Mouse (Mus musculus) kidney, embryonic 16.5 days (tissue): ENCODE measurements around the gene Ppp1r3d. TPM values are rescaled to one million over a fixed set of nuclear protein-coding genes. Genes with fewer than 3 reads are reported as not detected.

Experiments
- ATAC-seq: fragments of 200-750 bp; cut with Nextera tagmentation; 2 replicates; pipeline ENCODE4 v1.8.0; 2017; ENCODE audit warnings: moderate TSS enrichment; ENCODE audit not compliant: low FRiP score, low TSS enrichment
- H3K27ac ChIP-seq: fragments of 300-500 bp; sonication (generic); 2 replicates; pipeline ENCODE4 v1.5.1; 2014; ENCODE audit warnings: low read length
- H3K27me3 ChIP-seq: fragments of 300-500 bp; sonication (generic); 2 replicates; pipeline ENCODE4 v1.6.1; 2014; ENCODE audit warnings: low read length, control low read depth, mixed read lengths; ENCODE audit not compliant: insufficient read depth
- H3K36me3 ChIP-seq: fragments of 300-500 bp; sonication (generic); 2 replicates; pipeline ENCODE4 v1.6.1; 2014; ENCODE audit warnings: low read length, control low read depth, mixed read lengths; ENCODE audit not compliant: insufficient read depth
- H3K4me1 ChIP-seq: fragments of 300-500 bp; sonication (generic); 2 replicates; pipeline ENCODE4 v1.6.1; 2014; ENCODE audit warnings: low read length, control low read depth, mixed read lengths; ENCODE audit not compliant: insufficient read depth
- H3K4me2 ChIP-seq: fragments of 300-500 bp; sonication (generic); replicated peaks from 2 replicates; pipeline ENCODE4 v1.6.1; 2014; ENCODE audit warnings: low read depth, low read length
- H3K4me3 ChIP-seq: fragments of 300-500 bp; sonication (generic); 2 replicates; pipeline ENCODE4 v1.5.1; 2014; ENCODE audit warnings: mild to moderate bottlenecking, low read length
- H3K9ac ChIP-seq: fragments of 300-500 bp; sonication (generic); replicated peaks from 2 replicates; pipeline ENCODE4 v1.6.1; 2014; ENCODE audit warnings: low read length
- H3K9me3 ChIP-seq: fragments of 300-500 bp; sonication (generic); 2 replicates; pipeline ENCODE4 v1.6.1; 2016; ENCODE audit warnings: low read length, control low read depth
- WGBS: fragments of 180-500 bp; shearing (Covaris S2); extraction: QIAGEN DNeasy Blood & Tissue Kit; methylation state at CpG from one replicate; pipeline ENCODE4 v1.1.7; 2014; 5-methylcytosine and 5-hydroxymethylcytosine counted together
- polyA plus RNA-seq: library from polyadenylated mRNA; unstranded; fragments of >200 nt; fragmentation: Nextera tagmentation; extraction: Ambion mirVana; gene quantifications from 2 replicates; pipeline ENCODE4 v1.2.1, GENCODE M21; 2015

Ppp1r3d gene
- polyA plus RNA-seq, 1 experiment from 2014 or later, result 2.9 TPM

DNA sequence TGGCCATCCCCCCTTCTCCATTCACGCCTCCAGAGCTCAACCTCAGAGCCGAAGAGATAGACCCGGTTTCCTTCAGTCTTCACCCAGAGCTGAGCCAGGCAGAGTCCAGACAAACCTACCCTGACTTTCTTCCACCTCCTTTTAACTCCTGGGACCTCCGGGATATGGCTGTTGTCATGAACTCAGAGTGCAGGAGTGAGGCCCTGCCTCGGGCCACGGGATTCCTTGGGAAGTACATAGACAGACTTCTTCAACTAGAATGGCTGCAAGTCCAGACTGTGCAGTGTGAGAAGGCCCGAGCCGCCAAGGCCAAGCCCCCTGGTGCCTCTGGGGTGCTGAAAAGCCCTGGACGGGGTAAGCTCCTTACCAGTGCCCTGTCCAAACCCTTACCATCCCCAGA is 6.3 kb upstream of the Ppp1r3d start:
- Histone ChIP-seq H3K4me2 (no peak overlapping the region), H3K36me3 (peaks cover 5% of the 10 kb centered on the region; the same call in 1 of the 2 replicates), H3K27ac (no peak overlapping the region), H3K4me3 (no peak overlapping the region), H3K4me1 (peaks cover 10% of the 10 kb centered on the region; the same call in 1 of the 2 replicates), H3K9ac (no peak overlapping the region), H3K9me3 (no peaks in the 10 kb centered on the region), H3K27me3 (no peaks in the 10 kb centered on the region)
- ATAC-seq, result 0 out of 2 replicates have a peak, but pooled peaks have one; percentile 21
- 90% methylated on average over 9 of the region's 9 CpGs for WGBS

DNA sequence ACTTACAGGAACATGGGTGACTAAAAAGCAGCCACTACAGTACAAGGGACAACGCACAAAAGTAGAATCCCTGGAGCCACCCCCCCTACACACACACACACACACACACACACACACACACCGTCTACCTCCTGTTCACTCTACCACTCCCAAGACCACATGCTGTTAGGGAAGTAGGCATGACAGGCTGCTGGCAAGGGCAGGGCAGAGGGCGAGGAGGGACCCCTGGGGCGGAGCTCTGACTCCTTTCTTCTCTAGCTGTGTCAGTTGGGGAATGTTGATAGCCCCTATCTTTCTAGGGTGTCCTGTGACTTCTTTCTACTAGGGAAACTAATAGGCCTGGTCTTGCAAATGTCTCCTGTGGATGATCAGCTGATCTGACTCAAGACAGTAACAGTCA is 2.7 kb upstream of the Ppp1r3d start:
- no peak for ATAC-seq
- H3K4me3 ChIP-seq, result no peak overlapping the region
- peaks cover 5% of the 10 kb centered on the region; the same call in 1 of the 2 replicates for H3K36me3 ChIP-seq
- no peak overlapping the region for H3K9ac ChIP-seq
- 0 out of 2 replicates have a peak, but pooled peaks cover 3% of the 10 kb centered on the region for H3K27me3 ChIP-seq
- H3K9me3 ChIP-seq, result no peaks in the 10 kb centered on the region
- no peak overlapping the region for H3K4me2 ChIP-seq
- H3K4me1 ChIP-seq, result peaks cover 30% of the 10 kb centered on the region; the same call in 1 of the 2 replicates
- no peak overlapping the region for H3K27ac ChIP-seq
- WGBS, result 58% methylated on average over 4 of the region's 4 CpGs

DNA sequence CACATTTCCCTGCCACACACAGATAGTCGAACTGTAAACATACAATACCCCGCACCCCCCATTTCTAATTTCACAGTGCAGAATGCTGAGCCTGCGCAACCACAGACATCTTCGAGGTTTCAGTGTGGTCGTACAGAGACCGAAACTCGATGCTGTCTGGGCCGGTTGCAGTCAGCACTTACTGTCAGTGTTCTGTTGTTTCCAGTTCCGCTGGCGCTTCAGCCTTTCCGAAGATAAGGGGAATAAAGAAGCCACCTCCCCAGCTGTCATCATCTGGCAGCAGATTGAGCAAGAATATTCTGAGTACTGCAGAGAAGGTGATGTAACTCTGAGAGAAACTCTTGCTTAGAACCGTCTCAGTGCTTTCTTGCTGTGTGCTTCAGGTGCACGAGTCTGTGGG is 2.2 kb upstream of the Ppp1r3d start:
- Histone ChIP-seq H3K4me1 (peaks cover 26% of the 10 kb centered on the region; the same call in 1 of the 2 replicates), H3K27me3 (0 out of 2 replicates have a peak, but pooled peaks cover 3% of the 10 kb centered on the region), H3K4me2 (no peak overlapping the region), H3K27ac (no peak overlapping the region), H3K9ac (no peak overlapping the region), H3K9me3 (no peaks in the 10 kb centered on the region), H3K4me3 (no peak overlapping the region), H3K36me3 (peaks cover 5% of the 10 kb centered on the region; the same call in 1 of the 2 replicates)
- 62% methylated on average over 13 of the region's 13 CpGs for WGBS
- no peak for ATAC-seq

DNA sequence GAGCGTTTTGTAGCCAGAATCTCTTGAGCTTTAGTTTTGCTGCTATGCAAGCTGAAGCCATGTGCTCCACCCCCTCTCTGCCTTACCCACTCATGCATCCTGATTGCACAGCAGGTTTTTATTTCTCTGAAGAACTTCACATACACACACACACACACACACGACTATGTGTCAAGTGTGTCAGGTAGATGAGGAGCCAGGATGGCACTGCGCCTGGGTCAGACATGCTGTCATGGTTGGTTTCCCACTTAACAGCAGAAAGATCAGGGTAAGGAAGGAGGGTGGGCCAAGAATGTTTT is 827 bp upstream of the Ppp1r3d start:
- WGBS, result 19% methylated on average over 3 of the region's 3 CpGs
- peak overlapping the region; percentile 72; the same call in 1 of the 2 replicates for H3K9ac ChIP-seq
- no peaks in the 10 kb centered on the region for H3K9me3 ChIP-seq
- H3K27me3 ChIP-seq, result 0 out of 2 replicates have a peak, but pooled peaks cover 3% of the 10 kb centered on the region
- peak overlapping the region; percentile 58 for H3K4me3 ChIP-seq
- peak overlapping the region; percentile 93 for H3K4me2 ChIP-seq
- H3K27ac ChIP-seq, result peak overlapping the region; percentile 56; the same call in 1 of the 2 replicates
- peaks cover 5% of the 10 kb centered on the region; the same call in 1 of the 2 replicates for H3K36me3 ChIP-seq
- H3K4me1 ChIP-seq, result peaks cover 26% of the 10 kb centered on the region; the same call in 1 of the 2 replicates
- no peak; the same call in 1 of the 2 replicates for ATAC-seq

DNA sequence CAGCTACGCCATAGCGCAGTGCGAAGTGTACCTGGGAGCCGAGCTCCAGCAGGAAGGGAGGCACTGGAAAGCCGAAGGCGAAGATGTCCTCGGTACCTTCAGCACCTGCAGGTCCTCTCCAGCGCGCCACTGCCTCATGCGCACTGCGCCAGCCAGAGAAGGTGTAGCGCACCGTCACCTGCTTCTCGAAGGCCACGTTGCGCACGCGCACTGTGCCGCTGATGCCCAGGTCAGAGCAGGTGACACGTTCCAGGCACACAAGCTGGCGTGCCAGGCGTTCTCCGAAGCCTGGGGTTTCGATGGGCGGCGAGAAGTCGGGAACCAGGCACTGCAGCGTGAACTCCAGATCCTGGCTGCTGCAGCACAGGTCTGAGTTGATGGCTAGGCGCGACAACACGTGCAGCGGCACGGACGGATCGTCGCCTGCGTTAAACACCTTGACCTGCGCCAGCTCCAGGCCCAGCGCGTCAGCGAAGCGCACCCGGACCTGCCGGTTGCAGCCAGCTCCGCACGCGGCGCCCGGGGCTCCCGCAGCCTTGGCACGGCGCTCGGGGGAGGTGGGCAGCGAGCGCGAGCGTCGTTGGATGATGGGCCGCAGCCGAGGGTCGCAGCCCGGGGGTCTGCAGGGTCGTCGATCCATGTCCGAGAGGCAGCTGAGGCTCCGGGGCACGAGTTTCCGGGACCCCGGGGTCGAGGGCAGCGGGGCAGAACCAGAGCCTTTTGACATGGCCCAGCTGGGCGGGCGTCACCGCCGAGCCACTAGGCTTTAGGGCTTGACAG is 601 bp downstream of the Ppp1r3d start:
- Histone ChIP-seq H3K36me3 (peaks cover 5% of the 10 kb centered on the region; the same call in 1 of the 2 replicates), H3K9ac (peak overlapping the region; percentile 72), H3K4me2 (peak overlapping the region; percentile 93), H3K27ac (no peak overlapping the region), H3K9me3 (no peaks in the 10 kb centered on the region), H3K4me3 (peak overlapping the region; percentile 58), H3K27me3 (0 out of 2 replicates have a peak, but pooled peaks cover 3% of the 10 kb centered on the region), H3K4me1 (peaks cover 26% of the 10 kb centered on the region; the same call in 1 of the 2 replicates)
- ATAC-seq, result peak; percentile 29; the same call in 1 of the 2 replicates
- 16% methylated on average over 75 of the region's 75 CpGs for WGBS

DNA sequence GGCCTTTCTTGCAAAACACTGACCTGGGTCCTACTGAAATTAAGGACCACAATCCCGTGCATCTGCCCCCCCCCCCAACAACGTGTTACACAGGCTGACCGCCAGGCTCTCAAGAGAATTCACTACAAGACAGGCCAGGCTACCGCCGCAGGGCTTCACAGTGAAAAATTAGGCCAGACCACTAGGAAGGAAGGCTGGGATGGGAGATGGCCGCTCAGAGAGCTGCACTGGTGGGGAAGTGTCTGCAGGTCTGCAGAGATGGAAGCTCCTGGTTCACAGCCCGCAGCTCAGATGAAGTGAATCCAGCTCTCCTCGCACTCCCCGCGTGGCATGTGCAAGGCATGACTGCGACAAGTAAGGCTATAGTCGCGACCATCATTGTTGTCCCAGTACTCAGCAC is 1.2 kb downstream of the Ppp1r3d start:
- H3K4me2 ChIP-seq, result peak overlapping the region; percentile 93
- H3K4me1 ChIP-seq, result peaks cover 26% of the 10 kb centered on the region; the same call in 1 of the 2 replicates
- WGBS, result 61% methylated on average over 13 of the region's 13 CpGs
- H3K36me3 ChIP-seq, result peaks cover 4% of the 10 kb centered on the region; the same call in 1 of the 2 replicates
- peak overlapping the region; percentile 58 for H3K4me3 ChIP-seq
- H3K27ac ChIP-seq, result no peak overlapping the region
- H3K9ac ChIP-seq, result no peak overlapping the region
- H3K27me3 ChIP-seq, result 0 out of 2 replicates have a peak, but pooled peaks cover 3% of the 10 kb centered on the region
- no peaks in the 10 kb centered on the region for H3K9me3 ChIP-seq
- ATAC-seq, result no peak

DNA sequence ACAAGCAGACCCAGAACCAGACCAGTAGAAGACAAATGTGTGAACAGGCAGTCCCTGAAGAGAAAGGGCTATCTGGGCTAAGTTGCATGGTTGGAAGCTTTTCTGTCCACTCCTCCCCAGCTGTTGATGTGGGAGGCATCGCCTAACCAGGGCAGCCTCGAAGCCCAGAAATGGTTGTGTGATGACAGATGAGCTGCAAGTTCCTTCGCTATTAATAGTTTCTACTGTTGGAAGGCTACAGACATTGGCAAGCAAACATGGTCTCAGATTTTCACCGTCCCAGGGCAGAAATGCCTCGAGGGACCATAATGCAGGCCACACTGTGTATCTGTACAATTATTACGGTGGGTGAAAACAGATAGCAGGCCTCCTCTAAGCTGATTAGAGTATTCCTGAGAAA is 1.7 kb downstream of the Ppp1r3d start:
- no peak overlapping the region for H3K9ac ChIP-seq
- no peak overlapping the region for H3K4me2 ChIP-seq
- 45% methylated on average over 6 of the region's 6 CpGs for WGBS

DNA sequence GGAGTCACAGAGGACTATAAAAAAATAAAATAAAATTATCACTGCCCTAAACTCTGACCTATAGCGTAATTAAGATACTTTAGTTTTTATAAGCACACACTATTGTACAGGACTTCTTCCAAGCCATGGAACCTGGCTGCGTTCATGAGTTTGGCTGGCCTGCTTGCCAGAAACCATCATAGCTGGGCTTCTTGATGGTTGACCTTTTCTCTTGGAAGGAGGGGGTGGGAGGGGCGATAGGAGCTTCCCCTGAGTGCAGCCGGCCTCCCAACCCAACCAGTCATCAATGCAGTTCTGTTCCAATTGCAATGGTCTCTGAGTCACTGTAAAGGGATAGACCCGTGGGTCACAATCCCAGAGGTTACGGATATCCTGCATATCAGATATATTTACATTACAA is 4.0 kb downstream of the Ppp1r3d start:
- Histone ChIP-seq H3K4me1 (peaks cover 20% of the 10 kb centered on the region; the same call in 1 of the 2 replicates), H3K9ac (no peak overlapping the region), H3K9me3 (peaks cover 6% of the 10 kb centered on the region; the same call in 1 of the 2 replicates), H3K27ac (no peak overlapping the region), H3K4me2 (no peak overlapping the region), H3K36me3 (no peaks in the 10 kb centered on the region), H3K27me3 (0 out of 2 replicates have a peak, but pooled peaks cover 3% of the 10 kb centered on the region), H3K4me3 (no peak overlapping the region)
- 80% methylated on average over 6 of the region's 6 CpGs for WGBS
- no peak for ATAC-seq

More for the DNA sequence above, 1.7 kb downstream of the Ppp1r3d start:
- Histone ChIP-seq H3K9me3 (peaks cover 2% of the 10 kb centered on the region; the same call in 1 of the 2 replicates), H3K27ac (no peak overlapping the region), H3K27me3 (0 out of 2 replicates have a peak, but pooled peaks cover 3% of the 10 kb centered on the region), H3K4me3 (no peak overlapping the region), H3K36me3 (no peaks in the 10 kb centered on the region), H3K4me1 (peaks cover 26% of the 10 kb centered on the region; the same call in 1 of the 2 replicates)
- no peak for ATAC-seq

DNA sequence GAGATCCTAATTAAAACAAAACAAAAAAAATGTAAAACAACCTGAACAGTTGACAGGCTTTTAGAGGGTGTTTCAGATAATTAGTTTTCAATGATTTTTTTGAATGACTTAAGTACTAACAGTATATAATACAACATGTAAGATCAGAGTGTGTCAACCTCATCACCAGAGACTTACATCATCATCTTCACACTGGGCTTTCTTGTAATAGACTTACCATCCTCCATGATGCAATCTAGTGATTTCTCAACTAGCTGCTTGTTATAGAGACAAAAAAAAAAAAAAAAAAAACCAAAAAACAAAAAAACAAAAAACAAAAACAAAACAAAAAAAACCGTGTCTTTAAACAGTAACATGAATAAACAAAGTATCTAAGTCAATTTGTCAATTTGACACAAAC is 5.2 kb downstream of the Ppp1r3d start:
- 65% methylated on average over 1 of the region's 1 CpGs for WGBS
- no peaks in the 10 kb centered on the region for H3K36me3 ChIP-seq
- H3K9me3 ChIP-seq, result peaks cover 6% of the 10 kb centered on the region; the same call in 1 of the 2 replicates

More for the DNA sequence above, 5.2 kb downstream of the Ppp1r3d start:
- ATAC-seq, result no peak
- H3K27ac ChIP-seq, result no peak overlapping the region
- H3K9ac ChIP-seq, result no peak overlapping the region
- no peak overlapping the region for H3K4me2 ChIP-seq
- H3K4me1 ChIP-seq, result 0 out of 2 replicates have a peak, but pooled peaks cover 11% of the 10 kb centered on the region
- 0 out of 2 replicates have a peak, but pooled peaks cover 3% of the 10 kb centered on the region for H3K27me3 ChIP-seq
- no peak overlapping the region for H3K4me3 ChIP-seq
